Mouse (Mus musculus): Measurements from ENCODE around the gene Mrps18a.

Mrps18a gene

DNA sequence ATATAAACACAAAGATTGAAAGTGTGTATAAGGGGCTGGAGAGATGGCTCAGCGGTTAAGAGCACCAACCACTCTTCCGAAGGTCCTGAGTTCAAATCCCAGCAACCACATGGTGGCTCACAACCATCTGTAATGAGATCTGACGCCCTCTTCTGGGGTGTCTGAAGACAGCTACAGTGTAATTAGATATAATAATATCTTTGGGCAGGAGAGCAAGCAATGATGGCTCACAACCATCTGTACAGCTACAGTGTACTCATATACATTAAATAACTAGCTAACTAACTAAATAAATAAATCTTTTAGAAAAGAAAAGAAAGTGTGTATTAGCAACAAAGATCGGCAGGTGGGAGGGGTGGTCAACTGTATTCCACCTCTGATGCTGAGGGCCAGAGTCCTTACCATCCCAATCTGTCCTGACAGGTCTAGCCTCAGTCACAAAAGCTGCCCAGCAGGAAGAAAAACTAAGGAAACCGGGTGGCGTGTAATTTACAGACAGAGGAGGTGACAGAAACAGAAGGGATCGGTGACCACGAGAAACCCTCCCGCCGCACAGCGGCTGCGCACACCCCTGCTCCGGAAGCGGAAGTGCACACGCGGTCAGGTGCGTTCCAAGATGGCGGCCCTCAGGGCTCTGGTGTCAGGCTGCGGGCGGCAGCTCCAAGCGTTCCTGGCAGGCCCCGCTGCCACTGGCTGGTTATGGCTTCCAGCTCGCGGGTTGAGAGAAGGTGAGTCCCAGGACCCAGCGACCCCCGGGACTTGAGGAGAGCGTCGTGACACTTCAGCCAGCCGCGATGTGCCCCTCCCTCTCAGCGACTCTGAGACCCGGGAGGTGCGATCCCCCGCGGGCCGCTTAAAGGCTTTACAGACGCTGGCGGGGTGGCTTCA, at the start of gene Mrps18a:
TSS of gene Mrps18a (plus strand) at position 585 of the 888 bp plus-strand sequence.
- DNase-seq (ENCODE audit: low read depth): peak; percentile 76

DNA sequence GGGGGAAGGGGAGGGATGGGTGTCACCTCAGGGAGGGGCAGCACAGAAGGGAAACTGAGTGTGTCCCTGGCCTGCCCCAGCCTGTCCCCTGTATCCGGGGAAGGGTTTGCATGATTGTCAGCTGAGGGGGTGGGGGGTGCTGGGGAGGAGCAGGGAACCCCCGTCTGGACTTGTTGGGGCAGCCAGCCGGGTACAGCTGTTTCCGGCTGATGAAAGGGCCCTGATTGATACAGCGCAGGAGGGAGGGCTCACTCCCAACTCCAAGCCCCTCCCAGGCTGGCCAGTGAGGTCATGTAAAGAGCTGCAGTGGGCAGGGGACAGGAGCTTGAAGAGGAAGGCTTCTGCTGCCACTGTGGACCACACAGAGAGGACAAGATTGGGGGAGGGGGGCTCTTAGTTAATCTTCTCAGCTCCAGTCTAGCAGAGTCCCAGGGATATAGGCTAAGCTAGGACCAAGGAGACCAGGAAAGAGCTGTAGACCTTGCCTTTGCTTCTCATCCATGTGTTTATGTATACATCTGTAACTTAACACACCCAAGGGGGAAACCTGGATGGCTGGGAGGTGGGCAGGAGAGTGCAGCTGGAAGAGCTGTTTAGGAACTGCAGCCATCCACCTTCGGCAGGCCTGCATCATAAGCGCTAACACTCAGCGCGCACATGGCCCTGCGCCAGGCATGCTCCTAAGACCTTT, 47.4 kb upstream of the Mrps18a start:
- no peak for DNase-seq (ENCODE audit: low read depth)

DNA sequence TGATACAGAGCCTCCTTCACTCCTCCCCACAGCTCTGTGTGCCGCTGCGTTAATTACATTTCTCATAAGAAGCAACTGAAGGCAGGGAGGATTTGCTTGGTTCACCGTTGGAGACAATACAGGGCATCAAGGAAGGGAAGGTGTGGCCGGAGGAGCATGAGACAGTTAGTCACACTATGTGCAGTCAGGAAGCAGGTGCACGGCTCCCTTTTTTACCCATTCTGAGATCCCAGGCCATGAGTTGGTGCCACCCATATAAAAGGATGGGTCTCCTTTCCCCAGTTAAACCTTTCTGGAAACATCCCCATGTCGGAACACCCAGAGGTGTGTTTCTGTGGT, 46.8 kb upstream of the Mrps18a start:
- DNase-seq (ENCODE audit: low read depth): no peak

DNA sequence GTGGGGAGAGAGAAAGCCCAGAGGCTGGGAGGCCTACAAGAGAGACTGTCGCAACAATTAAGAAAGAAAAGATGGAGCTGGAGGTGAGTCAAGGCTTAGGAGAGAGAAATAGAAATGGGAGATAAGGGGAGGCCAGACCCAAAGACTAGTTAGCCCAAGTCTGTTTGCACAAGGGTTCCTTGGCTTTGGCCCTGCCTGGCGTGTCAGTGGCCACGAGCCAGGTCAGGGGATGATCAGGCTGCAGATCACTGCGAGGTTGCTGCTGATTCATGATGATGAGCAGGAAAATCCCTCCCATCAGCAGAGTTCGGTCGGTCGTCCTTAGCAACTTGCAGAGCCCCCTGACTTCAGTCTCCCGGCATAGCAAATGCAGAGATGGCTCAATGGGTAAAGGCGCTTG, 40.7 kb upstream of the Mrps18a start:
- no peak for DNase-seq (ENCODE audit: low read depth)

DNA sequence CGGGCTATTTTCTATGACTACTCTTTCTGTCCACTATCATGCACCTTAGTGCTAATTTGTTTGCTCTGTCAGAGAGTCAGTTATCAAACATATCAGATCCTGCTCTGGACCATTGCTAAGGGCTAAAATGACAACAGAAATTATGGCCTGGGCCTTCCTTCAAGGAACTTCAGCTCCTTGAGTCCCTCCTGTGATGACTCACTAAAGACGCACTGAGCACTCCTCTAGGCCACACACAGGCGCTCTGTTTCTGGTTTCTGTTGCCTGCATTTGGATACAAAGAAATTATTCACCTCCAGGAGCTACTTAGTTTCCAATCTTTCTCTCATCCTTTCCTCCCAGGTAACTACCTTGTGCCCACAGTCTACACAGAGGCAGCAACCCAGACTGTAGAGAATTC, 39.3 kb upstream of the Mrps18a start:
- no peak for DNase-seq (ENCODE audit: low read depth)

DNA sequence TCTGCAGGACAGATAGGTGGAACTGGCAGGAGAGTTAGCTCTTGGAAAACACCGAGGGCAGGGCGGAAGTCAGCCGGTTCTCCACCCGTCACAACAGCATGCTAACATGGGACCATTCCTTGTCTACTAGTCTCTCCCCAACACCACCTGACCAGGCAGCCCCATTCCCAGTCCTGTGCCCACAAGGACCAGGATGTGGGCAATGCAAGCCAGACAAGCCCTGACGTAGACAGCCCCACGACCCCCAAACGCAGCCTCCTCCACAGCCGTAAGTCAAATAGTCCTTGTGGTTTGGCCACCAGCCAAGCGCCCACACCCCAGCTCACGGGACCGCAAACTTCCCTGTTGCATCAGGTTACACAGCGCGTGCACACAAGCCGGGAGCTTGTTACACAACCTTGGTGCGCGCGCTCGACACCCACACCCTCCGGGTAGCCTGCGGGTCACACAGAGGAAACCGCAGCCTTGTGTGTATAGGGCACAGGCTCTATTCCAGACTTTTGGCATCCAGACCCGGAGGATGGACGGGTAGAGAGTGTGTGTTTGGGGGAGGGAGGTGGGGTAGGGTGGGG, 37.0 kb upstream of the Mrps18a start:
- peak; percentile 88 for DNase-seq (ENCODE audit: low read depth)

DNA sequence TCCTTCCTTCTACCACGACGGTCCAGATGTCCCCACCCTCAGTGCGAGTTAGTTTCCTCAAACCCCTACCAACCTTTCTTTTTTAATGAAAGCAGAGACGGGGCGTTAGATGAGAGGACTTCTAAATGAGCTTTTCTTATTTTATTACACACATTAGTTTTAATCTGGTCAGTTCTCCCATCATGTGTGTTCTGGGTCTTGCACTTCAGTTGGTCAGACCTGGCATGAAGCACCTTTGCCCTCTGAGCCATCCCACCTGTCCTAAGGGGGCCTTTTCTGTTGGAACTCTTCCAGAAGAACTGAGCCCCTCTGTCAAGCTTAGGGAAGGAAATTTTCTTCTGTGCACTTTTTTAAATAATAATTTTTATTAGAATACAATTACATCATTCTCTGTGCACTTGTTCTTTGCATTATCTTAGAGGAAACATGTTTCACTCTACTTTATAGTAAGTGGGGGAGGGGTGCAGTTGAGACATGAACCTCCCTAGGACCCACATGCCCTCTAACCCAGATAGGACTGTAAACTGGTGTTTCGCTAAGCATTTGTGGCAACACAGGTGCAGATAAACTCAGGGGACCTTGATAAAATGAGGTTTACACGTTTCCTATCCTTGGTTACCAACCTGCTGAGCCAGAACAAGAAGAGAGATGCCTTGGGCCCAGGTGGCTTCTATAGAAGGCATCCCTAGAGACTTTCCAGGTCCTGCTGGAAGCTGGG, 36.2 kb upstream of the Mrps18a start:
- DNase-seq (ENCODE audit: low read depth): peak; percentile 40

DNA sequence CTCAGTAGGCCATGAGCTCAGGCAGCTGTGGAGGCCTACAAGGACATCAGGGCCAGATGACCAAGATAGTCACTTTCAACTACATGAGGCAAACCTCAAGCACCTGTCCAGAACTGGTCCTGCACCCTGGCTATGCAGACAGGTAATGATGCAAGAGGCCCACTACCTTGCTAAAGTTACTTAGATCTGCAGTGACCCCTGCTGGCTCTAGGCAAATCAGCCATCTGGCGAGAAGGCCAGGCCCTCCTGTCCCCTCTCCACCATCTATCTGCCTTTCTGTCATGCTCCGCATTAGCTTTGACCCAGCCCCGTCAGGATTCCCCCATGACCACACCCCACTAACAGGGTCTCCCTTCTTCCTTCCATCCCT, 35.7 kb upstream of the Mrps18a start:
- peak; percentile 49 for DNase-seq (ENCODE audit: low read depth)

DNA sequence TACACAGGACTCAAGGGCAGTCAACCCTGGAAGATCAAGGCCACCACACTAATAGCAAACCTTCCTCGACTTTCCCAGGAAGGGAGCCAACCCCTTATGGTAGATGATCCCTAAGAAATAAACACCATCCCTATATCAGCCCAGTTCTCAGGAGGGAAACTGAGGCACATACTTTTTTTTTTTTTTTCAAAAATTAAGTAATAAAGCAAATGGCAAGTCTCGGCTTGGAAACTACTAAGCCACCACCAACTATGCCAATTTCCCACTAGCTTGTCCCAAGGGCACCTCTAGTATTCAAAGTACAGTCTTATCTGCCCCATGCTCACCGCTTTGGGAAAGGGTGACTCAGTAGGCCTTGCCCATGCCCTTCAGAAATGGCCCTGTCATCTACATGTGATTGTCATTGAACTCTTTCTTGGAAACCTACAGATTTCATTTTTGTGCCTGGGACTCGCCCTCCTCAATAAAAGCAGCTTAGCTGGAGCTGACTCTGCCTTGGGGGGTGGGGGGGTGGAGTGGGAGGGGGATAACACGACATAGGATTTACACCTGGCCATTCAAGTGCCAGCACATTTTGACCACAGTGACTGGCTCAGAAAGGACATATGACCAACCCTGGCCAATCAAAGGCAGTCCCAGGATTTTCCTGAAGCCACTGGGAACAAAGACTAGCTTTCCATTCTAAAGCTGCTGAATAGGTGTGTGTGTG, 35.1 kb upstream of the Mrps18a start:
- DNase-seq (ENCODE audit: low read depth): no peak

DNA sequence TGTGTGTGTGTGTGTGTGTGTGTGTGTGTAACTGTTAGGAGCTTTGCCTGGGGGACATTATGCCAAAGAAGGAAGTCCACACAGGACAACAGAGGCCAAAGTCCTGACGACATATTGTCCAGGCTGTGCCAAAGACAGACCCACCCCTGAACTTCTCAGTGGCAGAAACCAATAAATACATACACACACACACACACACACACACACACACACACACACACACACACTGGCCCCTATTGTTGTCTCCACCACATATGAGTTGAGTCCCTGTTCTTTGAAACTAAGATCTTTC, 34.6 kb upstream of the Mrps18a start:
- no peak for DNase-seq (ENCODE audit: low read depth)

DNA sequence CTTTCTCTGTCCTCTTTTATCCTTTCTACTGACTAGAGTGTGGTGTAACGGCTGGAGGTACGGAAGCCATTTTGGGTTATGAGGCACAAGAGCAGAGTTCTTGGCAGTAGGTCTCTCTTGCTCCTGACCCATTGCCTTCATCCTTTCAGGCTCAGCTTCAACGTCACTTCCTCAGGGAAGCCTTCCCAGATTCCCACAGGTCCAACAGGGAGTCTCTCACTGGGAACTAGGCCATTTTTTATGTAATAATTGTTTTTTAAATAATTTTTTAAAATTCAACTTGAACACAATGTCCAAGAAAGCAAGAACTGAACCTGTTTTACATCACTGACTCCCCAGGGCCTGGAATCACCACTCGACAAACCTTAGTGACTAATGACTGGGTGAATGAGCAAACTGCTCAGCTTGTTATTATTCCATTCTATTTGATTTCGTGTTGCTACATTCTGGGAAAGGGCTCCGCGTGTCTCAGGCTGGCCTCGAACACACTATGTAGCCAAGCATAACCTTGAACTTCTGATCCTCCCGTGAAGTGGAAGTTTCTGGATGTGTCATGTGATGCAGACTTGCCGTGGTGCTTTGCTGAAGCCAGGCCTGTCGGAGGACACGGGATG, 32.8 kb upstream of the Mrps18a start:
- no peak for DNase-seq (ENCODE audit: low read depth)

DNA sequence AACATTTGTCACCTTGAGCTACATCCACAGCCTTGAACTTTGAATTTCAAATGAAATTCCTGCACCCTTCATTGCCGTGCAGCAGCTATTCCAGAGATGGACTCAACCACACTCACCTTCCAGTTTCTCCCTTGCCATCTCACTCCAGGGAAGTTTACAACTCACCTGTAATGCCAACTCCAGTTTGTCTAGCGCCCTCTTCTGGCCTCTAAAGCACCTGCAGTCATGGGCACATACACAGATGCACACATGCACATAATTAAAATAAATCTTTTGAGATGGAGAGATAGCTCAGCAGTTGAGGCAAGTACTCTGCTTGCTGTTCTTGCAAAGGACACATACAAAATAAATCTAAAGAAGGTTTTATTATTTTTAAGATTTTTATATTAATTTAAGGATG, 31.7 kb upstream of the Mrps18a start:
- DNase-seq (ENCODE audit: low read depth): no peak

DNA sequence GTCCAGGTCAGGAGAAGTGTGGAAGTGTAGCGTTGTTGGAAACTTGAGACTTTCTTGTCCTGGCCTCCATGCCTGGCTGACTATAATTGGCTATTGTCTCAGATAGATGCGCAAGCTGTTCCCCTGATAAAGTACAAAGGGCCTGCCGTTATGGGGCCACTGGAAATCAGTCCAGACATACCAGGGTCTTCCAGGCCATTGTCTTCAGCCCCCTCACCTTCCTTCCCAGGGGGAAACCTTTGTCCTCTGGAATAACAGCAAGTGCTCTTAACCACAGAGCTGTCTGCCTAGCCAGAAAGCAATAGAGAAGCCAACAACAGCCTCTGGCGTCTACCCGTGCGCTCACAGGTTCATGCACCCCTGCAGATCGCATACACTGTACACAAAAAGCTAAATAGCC, 30.4 kb upstream of the Mrps18a start:
- DNase-seq (ENCODE audit: low read depth): no peak

DNA sequence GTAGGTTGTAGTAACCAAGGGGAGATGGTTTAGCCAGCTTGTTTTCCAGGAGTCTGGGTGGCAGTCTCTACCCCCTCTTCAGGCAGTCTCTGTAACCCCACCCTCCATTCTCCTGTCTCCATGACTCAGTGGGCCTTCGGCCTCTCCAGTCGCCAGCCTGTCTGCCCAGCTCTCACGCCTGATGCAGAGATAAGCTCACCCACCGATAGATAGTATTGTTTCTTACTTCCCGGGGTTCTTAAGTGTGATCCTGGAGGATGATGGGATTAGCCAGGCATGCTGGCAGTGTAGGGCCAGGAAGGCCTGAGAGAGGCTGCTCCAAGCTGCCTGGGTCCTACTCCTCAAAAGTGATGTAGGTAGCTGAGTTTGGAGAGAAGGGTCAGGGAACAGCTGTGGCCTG, 29.7 kb upstream of the Mrps18a start:
- no peak for DNase-seq (ENCODE audit: low read depth)

DNA sequence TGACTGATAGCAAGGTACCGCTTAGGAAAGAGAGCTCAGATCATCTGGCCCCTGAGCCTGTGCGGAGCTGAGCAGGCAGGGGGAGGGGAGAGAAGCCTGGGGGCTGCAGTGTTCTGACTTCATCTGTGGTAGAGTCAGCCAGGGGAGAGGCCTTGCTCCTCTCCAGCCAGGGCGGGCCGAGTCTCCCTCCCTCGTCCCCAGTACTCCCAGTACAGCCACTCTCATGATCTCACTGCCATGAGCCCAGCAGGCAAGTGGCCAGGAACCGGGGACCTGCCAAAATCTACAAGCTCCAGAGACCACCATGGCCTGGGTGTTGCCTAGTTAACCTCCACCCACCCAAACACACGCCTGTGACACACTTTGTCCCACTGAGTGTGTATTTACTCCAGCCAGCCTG, 29.1 kb upstream of the Mrps18a start:
- no peak for DNase-seq (ENCODE audit: low read depth)

DNA sequence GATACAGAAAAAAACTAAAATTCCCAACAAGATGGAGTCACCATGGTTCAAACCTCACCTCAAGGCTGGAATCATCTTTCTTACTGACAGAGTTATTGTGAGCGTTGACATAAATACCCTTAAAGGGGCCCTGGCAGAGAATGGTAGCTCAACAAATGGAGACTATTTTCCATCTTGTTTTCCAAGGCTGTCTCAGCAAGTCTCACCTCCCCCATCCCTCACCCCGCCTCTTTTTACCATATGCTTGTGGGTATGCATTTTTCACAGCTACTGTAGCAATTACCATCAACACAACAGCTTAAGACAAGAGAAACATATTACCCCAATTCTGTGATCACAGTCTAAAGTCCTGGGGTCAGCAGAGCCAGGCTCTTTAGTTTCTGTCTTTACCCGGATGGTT, 27.4 kb upstream of the Mrps18a start:
- no peak for DNase-seq (ENCODE audit: low read depth)

DNA sequence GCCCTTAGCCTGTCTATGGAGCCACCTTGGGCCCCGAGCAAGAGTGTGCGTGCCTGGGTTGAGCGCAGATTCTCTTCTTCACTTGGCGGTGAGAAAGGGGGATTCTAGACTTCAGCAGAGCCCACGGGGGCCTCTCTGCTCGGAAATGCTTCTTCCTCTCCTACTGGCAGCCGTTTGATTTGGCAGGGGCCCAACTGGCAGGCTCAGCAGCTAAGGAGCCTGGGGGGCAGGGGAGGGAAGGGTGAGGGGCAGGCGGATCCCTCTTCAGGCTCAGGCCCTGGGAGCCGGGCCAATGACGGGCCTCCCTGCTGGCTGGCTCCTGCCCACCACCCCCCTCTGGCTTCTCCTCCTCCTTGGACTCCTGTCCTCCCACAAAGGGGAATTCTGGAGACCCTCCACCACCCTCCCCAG, 26.7 kb upstream of the Mrps18a start:
- no peak for DNase-seq (ENCODE audit: low read depth)

DNA sequence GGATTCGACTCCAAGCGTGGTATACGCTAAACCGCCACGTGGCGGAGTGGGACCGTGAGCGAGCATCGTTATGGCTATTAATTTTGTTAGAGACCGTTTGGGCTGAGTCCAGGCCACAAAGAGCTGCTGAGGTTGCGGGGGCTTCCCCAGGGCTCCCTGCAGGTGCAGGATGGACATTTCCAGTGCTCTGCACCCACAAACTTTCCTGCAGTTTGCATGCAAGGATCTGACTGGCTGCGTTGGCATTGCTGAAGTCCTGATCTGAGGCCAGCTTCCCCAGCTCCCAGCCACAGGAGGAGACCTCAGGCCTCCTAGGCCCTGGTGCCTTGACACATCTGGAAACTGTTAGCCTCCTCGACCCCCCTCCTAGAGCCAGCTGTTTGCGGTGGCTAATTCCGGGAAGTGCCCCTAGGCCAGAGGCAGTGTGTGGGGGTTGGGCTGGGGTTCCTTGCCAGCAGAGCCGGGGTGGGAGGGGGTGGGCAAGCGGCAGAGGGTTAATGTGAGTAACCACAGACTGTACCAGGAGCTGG, 24.4 kb upstream of the Mrps18a start:
- DNase-seq (ENCODE audit: low read depth): no peak

DNA sequence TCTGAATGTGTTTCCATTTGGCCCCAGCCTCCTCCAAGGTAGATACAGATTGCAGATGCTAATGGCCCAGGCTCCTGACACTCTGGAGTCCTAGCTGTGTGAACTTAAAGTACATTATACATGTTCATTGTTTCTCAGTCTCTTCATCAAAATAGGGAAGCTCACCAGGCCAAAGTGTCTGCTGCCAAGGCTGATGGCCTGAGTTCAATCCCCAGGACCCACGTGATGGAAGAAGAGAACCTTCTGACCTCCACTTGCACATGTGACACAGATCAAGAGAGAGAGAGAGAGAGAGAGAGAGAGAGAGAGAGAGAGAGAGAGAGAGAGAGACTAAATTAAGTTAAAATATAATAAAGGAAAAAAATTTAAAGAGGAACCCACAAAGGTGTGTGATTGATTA, 19.4 kb upstream of the Mrps18a start:
- no peak for DNase-seq (ENCODE audit: low read depth)

DNA sequence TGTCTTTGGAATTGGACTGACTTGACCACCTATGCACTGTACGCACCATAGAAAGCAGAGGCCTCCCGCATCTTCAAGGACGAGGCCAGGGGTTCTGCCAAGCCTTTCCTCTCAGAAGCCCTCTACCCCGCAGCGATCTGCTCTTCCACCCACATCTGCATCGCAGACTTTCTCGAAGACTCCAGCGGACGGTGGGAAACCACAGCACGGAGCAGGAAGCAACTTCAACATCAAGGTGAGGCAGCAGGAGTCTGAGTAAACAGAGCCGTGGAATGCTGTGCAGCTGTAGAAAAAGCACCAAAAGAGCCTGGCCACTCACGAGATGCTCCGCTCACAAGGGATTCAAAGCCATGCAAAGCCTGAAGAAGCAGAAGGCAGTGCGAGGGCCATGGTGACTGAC, 18.9 kb upstream of the Mrps18a start:
- DNase-seq (ENCODE audit: low read depth): no peak

DNA sequence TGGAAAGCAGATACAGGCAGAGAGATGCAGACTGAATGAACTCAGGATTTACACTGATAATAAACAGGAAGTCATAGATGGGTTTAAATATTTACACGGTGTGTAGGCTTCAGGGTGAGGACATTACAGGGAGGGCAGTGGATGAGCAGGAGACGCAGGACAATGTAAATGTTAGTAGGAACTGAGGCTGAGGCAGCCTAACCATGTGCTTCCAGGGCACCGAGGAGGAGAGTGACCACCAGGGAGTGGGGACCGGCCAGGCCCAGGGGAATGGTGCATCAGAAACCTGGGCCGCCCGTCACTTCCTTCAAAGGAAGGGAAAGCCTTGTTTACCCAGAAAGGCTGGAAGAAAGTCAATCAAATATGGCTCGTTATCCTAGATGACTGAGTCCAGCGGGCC, 12.3 kb upstream of the Mrps18a start:
- no peak for DNase-seq (ENCODE audit: low read depth)

DNA sequence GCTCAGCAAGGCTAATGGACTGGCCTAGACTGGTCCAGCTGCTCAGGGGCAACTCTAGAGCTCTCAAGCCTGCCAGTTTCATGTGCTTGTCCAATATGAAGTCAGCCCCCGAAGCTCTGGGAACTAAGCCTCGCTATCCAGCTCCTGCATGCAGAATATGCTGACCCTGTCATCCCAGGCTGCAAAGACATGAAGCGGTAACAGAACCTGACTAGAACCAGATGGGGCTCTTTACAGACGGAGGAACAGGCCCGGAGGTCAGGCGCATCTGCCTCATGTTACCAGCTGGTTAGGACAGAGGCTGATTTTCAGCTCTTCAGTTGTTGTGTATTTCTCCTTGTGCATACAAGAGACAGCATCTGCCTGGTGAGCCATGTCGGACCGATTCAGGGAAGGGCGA, 8.9 kb upstream of the Mrps18a start:
- no peak for DNase-seq (ENCODE audit: low read depth)
